Mouse (Mus musculus) intestine, embryonic 16.5 days (tissue): Measurements from ENCODE around the gene Crtc3. TPM values are rescaled to one million over a fixed set of nuclear protein-coding genes. Genes with fewer than 3 reads are reported as not detected.

Source experiments
- ATAC-seq: fragments of 200-750 bp; cut with Nextera tagmentation; 2 replicates; pipeline ENCODE4 v1.8.0; 2017; ENCODE audit warnings: moderate TSS enrichment, moderate library complexity
- H3K27ac ChIP-seq: fragments of 300-500 bp; sonication (generic); 2 replicates; pipeline ENCODE4 v1.5.1; 2014; ENCODE audit warnings: mild to moderate bottlenecking, low read length
- H3K27me3 ChIP-seq: fragments of 300-500 bp; sonication (generic); replicated peaks from 2 replicates; pipeline ENCODE4 v1.6.1; 2014; ENCODE audit warnings: low read length, control low read depth, mixed read lengths; ENCODE audit not compliant: control insufficient read depth, insufficient read depth
- H3K36me3 ChIP-seq: fragments of 300-500 bp; sonication (generic); 2 replicates; pipeline ENCODE4 v1.6.1; 2014; ENCODE audit warnings: low read length, control low read depth; ENCODE audit not compliant: control insufficient read depth, insufficient read depth
- H3K4me1 ChIP-seq: fragments of 300-500 bp; sonication (generic); 2 replicates; pipeline ENCODE4 v1.6.1; 2014; ENCODE audit warnings: low read length, control low read depth, mixed read lengths; ENCODE audit not compliant: control insufficient read depth, insufficient read depth
- H3K4me2 ChIP-seq: fragments of 300-500 bp; sonication (generic); 2 replicates; pipeline ENCODE4 v1.6.1; 2014; ENCODE audit warnings: low read depth, low read length, control low read depth
- H3K4me3 ChIP-seq: fragments of 300-500 bp; sonication (generic); 2 replicates; pipeline ENCODE4 v1.5.1; 2014; ENCODE audit warnings: mild to moderate bottlenecking, low read length
- H3K9ac ChIP-seq: fragments of 300-500 bp; sonication (generic); 2 replicates; pipeline ENCODE4 v1.6.1; 2014; ENCODE audit warnings: low read depth, low read length
- H3K9me3 ChIP-seq: fragments of 300-500 bp; sonication (generic); 2 replicates; pipeline ENCODE4 v1.6.1; 2016; ENCODE audit warnings: low read length, control low read depth; ENCODE audit not compliant: control insufficient read depth
- WGBS: fragments of 180-500 bp; shearing (Covaris S2); extraction: QIAGEN DNeasy Blood & Tissue Kit; methylation state at CpG from one replicate; pipeline ENCODE4 v1.1.7; 2014; 5-methylcytosine and 5-hydroxymethylcytosine counted together
- polyA plus RNA-seq: library from polyadenylated mRNA; unstranded; fragments of >200 nt; fragmentation: Nextera tagmentation; extraction: Ambion mirVana; gene quantifications from 2 replicates; pipeline ENCODE4 v1.2.1, GENCODE M21; 2015

The Crtc3 gene
- polyA plus RNA-seq = 9.6 and 11.8 TPM in 2 replicates

GRCm38 (mm10) chr7:80688556-80689220, at the start of gene Crtc3:
Crtc3 (minus strand) TSS chr7:80688877.
- Histone ChIP-seq H3K4me3 (peak within 1 kb of the TSS; percentile 72), H3K4me2 (peak within 1 kb of the TSS; percentile 89), H3K27me3 (no peaks in the 10 kb centered on the region), H3K27ac (peak within 1 kb of the TSS; percentile 96), H3K9me3 (no peaks in the 10 kb centered on the region), H3K9ac (peak within 1 kb of the TSS; percentile 94), H3K4me1 (peaks cover 13% of the 10 kb centered on the region), H3K36me3 (no peaks in the 10 kb centered on the region)
- ATAC-seq = peak; percentile 93
- WGBS = under 1% methylated on average over 80 of the region's 83 CpGs

GRCm38 (mm10) chr7:80736199-80736598, 47.5 kb upstream of the Crtc3 start:
- Histone ChIP-seq H3K4me1 (no peaks in the 10 kb centered on the region), H3K9ac (no peak overlapping the region), H3K4me3 (no peak overlapping the region), H3K27me3 (no peaks in the 10 kb centered on the region), H3K27ac (no peak overlapping the region), H3K9me3 (no peaks in the 10 kb centered on the region), H3K36me3 (peaks cover 38% of the 10 kb centered on the region), H3K4me2 (no peak overlapping the region)
- 89% methylated on average over 10 of the region's 10 CpGs for WGBS
- ATAC-seq = no peak

DNA sequence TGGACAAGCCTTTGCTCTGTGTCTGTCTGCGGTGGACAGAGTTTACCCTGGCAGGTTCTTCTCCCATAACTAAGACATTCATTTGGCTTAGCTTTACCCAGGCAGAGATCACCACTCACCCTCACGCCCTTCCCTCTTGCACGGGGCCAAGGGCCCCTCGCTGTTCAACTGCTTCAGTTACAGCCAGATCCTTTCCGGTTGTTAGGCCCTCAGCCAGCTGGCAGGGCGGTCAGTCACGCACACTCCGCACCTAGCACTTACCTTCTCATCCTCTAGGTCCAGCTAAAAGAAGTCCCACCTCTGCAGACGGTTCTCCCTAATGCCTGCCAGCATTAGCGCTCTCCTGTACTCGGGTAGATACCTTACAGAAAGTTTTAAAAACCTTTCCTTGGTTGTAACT, 44.3 kb upstream of the Crtc3 start:
- H3K9ac ChIP-seq = no peak overlapping the region
- no peaks in the 10 kb centered on the region for H3K27me3 ChIP-seq
- H3K27ac ChIP-seq = no peak overlapping the region
- no peak overlapping the region for H3K4me2 ChIP-seq
- no peak overlapping the region for H3K4me3 ChIP-seq
- no peak for ATAC-seq
- H3K36me3 ChIP-seq = peaks cover 42% of the 10 kb centered on the region
- no peaks in the 10 kb centered on the region for H3K9me3 ChIP-seq
- WGBS = 82% methylated on average over 11 of the region's 11 CpGs
- no peaks in the 10 kb centered on the region for H3K4me1 ChIP-seq

GRCm38 (mm10) chr7:80729662-80730061, 41.0 kb upstream of the Crtc3 start:
- ATAC-seq = peak; percentile 59
- no peak overlapping the region for H3K9ac ChIP-seq
- 22% methylated on average over 8 of the region's 8 CpGs for WGBS
- H3K27me3 ChIP-seq = no peaks in the 10 kb centered on the region
- H3K27ac ChIP-seq = no peak overlapping the region
- no peaks in the 10 kb centered on the region for H3K4me1 ChIP-seq
- no peak overlapping the region for H3K4me3 ChIP-seq
- no peaks in the 10 kb centered on the region for H3K9me3 ChIP-seq
- no peak overlapping the region for H3K4me2 ChIP-seq
- H3K36me3 ChIP-seq = peaks cover 37% of the 10 kb centered on the region

DNA sequence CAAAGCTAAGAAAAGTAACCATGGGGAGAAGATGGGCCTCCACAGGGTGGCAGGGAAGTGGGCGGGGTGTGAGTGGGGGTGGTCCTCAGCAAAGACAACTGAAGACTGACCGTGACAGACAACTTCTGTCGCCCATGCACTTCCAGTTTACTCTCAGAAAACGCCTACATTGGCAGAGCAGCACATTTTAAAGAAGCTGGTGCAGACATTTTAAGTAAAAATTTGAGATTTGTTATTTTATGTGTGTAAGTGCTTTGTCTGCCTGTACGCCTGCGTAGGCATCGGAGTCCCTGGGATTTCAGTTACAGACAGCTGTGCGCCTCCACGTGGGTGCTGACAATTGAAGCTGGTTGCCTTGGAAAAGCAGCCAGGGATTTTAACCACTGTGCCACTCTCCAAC, 32.4 kb upstream of the Crtc3 start:
- H3K27me3 ChIP-seq = no peaks in the 10 kb centered on the region
- H3K4me3 ChIP-seq = no peak overlapping the region
- no peak for ATAC-seq
- H3K4me1 ChIP-seq = no peaks in the 10 kb centered on the region
- H3K36me3 ChIP-seq = peaks cover 22% of the 10 kb centered on the region
- WGBS = 60% methylated on average over 9 of the region's 9 CpGs
- H3K27ac ChIP-seq = no peak overlapping the region
- H3K9me3 ChIP-seq = no peaks in the 10 kb centered on the region
- no peak overlapping the region for H3K4me2 ChIP-seq
- no peak overlapping the region for H3K9ac ChIP-seq

DNA sequence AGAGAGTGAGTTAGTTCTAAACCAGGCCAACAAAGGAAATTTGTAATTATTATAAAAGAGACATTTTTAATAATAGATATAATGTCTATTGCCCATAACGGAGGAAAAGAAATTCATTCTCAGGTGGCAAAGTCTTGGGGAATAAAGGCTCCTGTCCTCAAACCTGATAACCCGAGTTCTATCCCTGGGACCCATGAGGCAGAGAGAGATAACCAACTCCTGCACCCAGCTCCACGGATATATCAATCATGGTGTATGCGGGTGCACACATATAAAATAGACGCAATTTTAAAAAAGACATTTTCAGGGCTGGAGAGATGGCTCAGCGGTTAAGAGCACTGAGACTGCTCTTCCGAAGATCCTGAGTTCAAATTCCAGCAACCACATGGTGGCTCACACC, 30.9 kb upstream of the Crtc3 start:
- 96% methylated on average over 7 of the region's 7 CpGs for WGBS
- Histone ChIP-seq H3K4me3 (no peak overlapping the region), H3K36me3 (peaks cover 22% of the 10 kb centered on the region), H3K4me1 (no peaks in the 10 kb centered on the region), H3K27ac (no peak overlapping the region), H3K9ac (no peak overlapping the region), H3K27me3 (no peaks in the 10 kb centered on the region), H3K4me2 (no peak overlapping the region), H3K9me3 (no peaks in the 10 kb centered on the region)
- no peak for ATAC-seq

- H3K9me3 ChIP-seq = no peaks in the 10 kb centered on the region
- WGBS = 91% methylated on average over 2 of the region's 2 CpGs
- ATAC-seq = no peak
Measured at GRCm38 (mm10) chr7:80719038-80719437, 30.4 kb upstream of the Crtc3 start.

DNA sequence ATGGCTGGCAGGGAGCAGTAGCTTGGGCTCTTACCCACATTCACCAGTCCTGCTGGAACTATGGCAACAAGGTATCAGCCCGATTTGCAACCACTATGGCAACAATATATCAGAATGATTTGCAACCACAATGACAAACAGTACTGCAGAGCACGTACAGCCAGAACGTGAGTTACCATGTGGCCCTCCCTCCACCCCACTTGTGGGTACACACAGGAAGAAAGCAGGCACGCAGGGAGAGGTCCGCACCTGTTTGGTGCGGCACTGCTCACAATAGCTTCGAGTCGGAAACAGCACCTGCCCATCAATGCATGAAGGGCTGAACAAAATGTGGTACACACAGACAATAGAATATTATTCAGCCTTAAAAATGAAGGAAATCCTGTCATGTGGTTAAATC, 29.8 kb upstream of the Crtc3 start:
- Histone ChIP-seq H3K4me2 (no peak overlapping the region), H3K9ac (no peak overlapping the region), H3K4me3 (no peak overlapping the region), H3K27ac (no peak overlapping the region), H3K27me3 (no peaks in the 10 kb centered on the region), H3K4me1 (no peaks in the 10 kb centered on the region), H3K36me3 (peaks cover 17% of the 10 kb centered on the region), H3K9me3 (no peaks in the 10 kb centered on the region)
- ATAC-seq = no peak
- 88% methylated on average over 8 of the region's 8 CpGs for WGBS

More at GRCm38 (mm10) chr7:80719038-80719437, 30.4 kb upstream of the Crtc3 start:
- no peak overlapping the region for H3K27ac ChIP-seq
- H3K9ac ChIP-seq = no peak overlapping the region
- peaks cover 22% of the 10 kb centered on the region for H3K36me3 ChIP-seq
- no peak overlapping the region for H3K4me2 ChIP-seq
- H3K4me1 ChIP-seq = no peaks in the 10 kb centered on the region
- H3K27me3 ChIP-seq = no peaks in the 10 kb centered on the region
- no peak overlapping the region for H3K4me3 ChIP-seq

DNA sequence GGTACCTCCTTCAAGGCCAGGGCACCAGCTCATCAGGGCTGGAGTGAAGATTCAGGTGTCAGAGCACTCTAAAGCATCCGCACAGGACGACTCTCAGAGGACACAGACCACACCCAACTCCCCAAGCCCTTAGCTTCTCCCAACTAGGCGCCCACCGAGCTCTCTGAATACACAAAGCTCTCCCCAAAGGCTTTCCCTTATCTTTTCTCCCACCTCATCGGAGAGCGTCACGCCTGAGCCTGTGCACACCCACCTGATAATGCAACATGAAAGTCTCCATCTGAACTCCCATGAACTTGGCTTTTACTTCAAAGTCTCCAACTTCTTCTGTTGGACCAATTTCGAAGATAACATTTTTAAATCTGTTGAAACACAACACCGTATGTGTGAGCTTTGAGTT, 28.1 kb upstream of the Crtc3 start:
- H3K27ac ChIP-seq = no peak overlapping the region
- H3K4me1 ChIP-seq = no peaks in the 10 kb centered on the region
- H3K36me3 ChIP-seq = peaks cover 13% of the 10 kb centered on the region
- H3K4me2 ChIP-seq = no peak overlapping the region
- H3K4me3 ChIP-seq = no peak overlapping the region
- ATAC-seq = no peak
- H3K9ac ChIP-seq = no peak overlapping the region
- H3K9me3 ChIP-seq = no peaks in the 10 kb centered on the region
- WGBS = 76% methylated on average over 9 of the region's 9 CpGs
- no peaks in the 10 kb centered on the region for H3K27me3 ChIP-seq

DNA sequence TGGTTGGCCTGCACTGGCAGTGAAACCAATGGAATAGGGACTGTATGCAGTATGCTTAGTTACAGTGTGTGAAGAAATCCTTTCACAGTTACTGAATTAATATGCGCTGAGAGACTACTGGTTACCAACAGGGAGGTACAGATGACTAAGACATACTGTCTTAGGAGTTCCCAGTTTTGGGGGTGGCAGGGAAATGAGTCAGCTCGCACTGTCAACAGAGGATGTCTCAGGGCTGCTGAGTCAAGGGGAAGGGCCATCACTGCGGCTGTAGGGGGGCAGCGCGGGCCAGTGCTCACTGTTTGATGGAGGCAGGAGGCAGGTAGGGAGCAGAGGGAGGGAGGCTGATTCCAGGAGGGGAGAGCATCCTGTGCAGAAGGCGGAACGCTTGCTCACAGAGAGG, 26.6 kb upstream of the Crtc3 start:
- H3K4me2 ChIP-seq = no peak overlapping the region
- no peak overlapping the region for H3K9ac ChIP-seq
- no peak overlapping the region for H3K4me3 ChIP-seq
- H3K4me1 ChIP-seq = no peaks in the 10 kb centered on the region
- H3K9me3 ChIP-seq = no peaks in the 10 kb centered on the region
- WGBS = 92% methylated on average over 7 of the region's 7 CpGs
- no peak overlapping the region for H3K27ac ChIP-seq
- ATAC-seq = no peak
- no peaks in the 10 kb centered on the region for H3K27me3 ChIP-seq
- peaks cover 13% of the 10 kb centered on the region for H3K36me3 ChIP-seq
